Mouse (Mus musculus): ENCODE measurements around the gene Slco3a1. TPM values are rescaled to one million over a fixed set of nuclear protein-coding genes. Genes with fewer than 3 reads are reported as not detected.
A peak's percentile ranks its signal among the peaks of the same experiment; 100 is the strongest.

The Slco3a1 gene
- polyA plus RNA-seq, 1 experiment from 2014 or later = 8.1 TPM

GRCm38 (mm10) chr7:74347026-74347425 is 207.6 kb downstream of the Slco3a1 start:
- Histone ChIP-seq H3K4me1 (replicated peaks) (no peaks in the 10 kb centered on the region), H3K9ac (no peak overlapping the region), H3K4me2 (replicated peaks) (no peak overlapping the region), H3K9me3 (no peaks in the 10 kb centered on the region), H3K27me3 (replicated peaks) (no peaks in the 10 kb centered on the region), H3K4me3 (replicated peaks) (no peak overlapping the region), H3K27ac (no peak overlapping the region), H3K36me3 (no peaks in the 10 kb centered on the region)
- no peak for ATAC-seq
- 86% methylated on average over 9 of the region's 9 CpGs for whole genome bisulfite sequencing

- Histone ChIP-seq H3K4me3 (replicated peaks) (no peak overlapping the region), H3K9me3 (no peaks in the 10 kb centered on the region), H3K9ac (no peak overlapping the region), H3K36me3 (no peaks in the 10 kb centered on the region), H3K27me3 (replicated peaks) (no peaks in the 10 kb centered on the region), H3K4me2 (replicated peaks) (no peak overlapping the region), H3K27ac (no peak overlapping the region), H3K4me1 (replicated peaks) (0 out of 2 replicates have a peak, but pooled peaks cover under 1% of the 10 kb centered on the region)
- no peak for ATAC-seq
- WGBS = 73% methylated on average over 3 of the region's 3 CpGs
These were observed 208.1 kb downstream of the Slco3a1 start for GRCm38 (mm10) chr7:74346451-74346850.

GRCm38 (mm10) chr7:74341149-74341805 is 213.3 kb downstream of the Slco3a1 start:
- Histone ChIP-seq H3K9me3 (no peaks in the 10 kb centered on the region), H3K4me2 (replicated peaks) (no peak overlapping the region), H3K4me1 (replicated peaks) (0 out of 2 replicates have a peak, but pooled peaks cover 3% of the 10 kb centered on the region), H3K27me3 (replicated peaks) (no peaks in the 10 kb centered on the region), H3K4me3 (replicated peaks) (no peak overlapping the region), H3K27ac (no peak overlapping the region), H3K36me3 (no peaks in the 10 kb centered on the region), H3K9ac (no peak overlapping the region)
- 52% methylated on average over 4 of the region's 4 CpGs for WGBS
- ATAC-seq = peak; percentile 96

GRCm38 (mm10) chr7:74340419-74340954 is 214.1 kb downstream of the Slco3a1 start:
- no peak; the same call in 1 of the 2 replicates for ATAC-seq
- Histone ChIP-seq H3K4me2 (replicated peaks) (no peak overlapping the region), H3K9me3 (no peaks in the 10 kb centered on the region), H3K9ac (no peak overlapping the region), H3K27ac (no peak overlapping the region), H3K4me1 (replicated peaks) (0 out of 2 replicates have a peak, but pooled peaks cover 3% of the 10 kb centered on the region), H3K4me3 (replicated peaks) (no peak overlapping the region), H3K36me3 (no peaks in the 10 kb centered on the region), H3K27me3 (replicated peaks) (no peaks in the 10 kb centered on the region)
- WGBS = 80% methylated on average over 8 of the region's 8 CpGs

- Histone ChIP-seq H3K9me3 (no peaks in the 10 kb centered on the region), H3K4me2 (replicated peaks) (no peak overlapping the region), H3K4me1 (replicated peaks) (0 out of 2 replicates have a peak, but pooled peaks cover 3% of the 10 kb centered on the region), H3K36me3 (no peaks in the 10 kb centered on the region), H3K4me3 (replicated peaks) (no peak overlapping the region), H3K27me3 (replicated peaks) (no peaks in the 10 kb centered on the region), H3K9ac (no peak overlapping the region), H3K27ac (no peak overlapping the region)
- WGBS = 73% methylated on average over 6 of the region's 6 CpGs
- ATAC-seq = no peak
These were observed 216.7 kb downstream of the Slco3a1 start for GRCm38 (mm10) chr7:74337677-74338420.

- 85% methylated on average over 3 of the region's 3 CpGs for WGBS
- H3K27me3 ChIP-seq (replicated peaks) = no peaks in the 10 kb centered on the region
- no peak for ATAC-seq
These were observed 222.3 kb downstream of the Slco3a1 start for GRCm38 (mm10) chr7:74332323-74332722.

GRCm38 (mm10) chr7:74330858-74331726 is 223.5 kb downstream of the Slco3a1 start:
- no peaks in the 10 kb centered on the region for H3K36me3 ChIP-seq
- H3K27ac ChIP-seq = no peak overlapping the region
- H3K9me3 ChIP-seq = no peaks in the 10 kb centered on the region
- no peaks in the 10 kb centered on the region for H3K27me3 ChIP-seq (replicated peaks)
- no peak overlapping the region for H3K4me2 ChIP-seq (replicated peaks)
- H3K4me1 ChIP-seq (replicated peaks) = no peaks in the 10 kb centered on the region
- no peak overlapping the region for H3K9ac ChIP-seq
- H3K4me3 ChIP-seq (replicated peaks) = no peak overlapping the region
- no peak for ATAC-seq
- 56% methylated on average over 7 of the region's 7 CpGs for WGBS

More at GRCm38 (mm10) chr7:74332323-74332722, 222.3 kb downstream of the Slco3a1 start:
- H3K4me1 ChIP-seq (replicated peaks) = no peaks in the 10 kb centered on the region
- H3K4me3 ChIP-seq (replicated peaks) = no peak overlapping the region
- no peak overlapping the region for H3K9ac ChIP-seq
- no peak overlapping the region for H3K4me2 ChIP-seq (replicated peaks)
- H3K36me3 ChIP-seq = no peaks in the 10 kb centered on the region
- no peaks in the 10 kb centered on the region for H3K9me3 ChIP-seq
- H3K27ac ChIP-seq = no peak overlapping the region

GRCm38 (mm10) chr7:74330117-74330857 is 224.3 kb downstream of the Slco3a1 start:
- Histone ChIP-seq H3K9me3 (no peaks in the 10 kb centered on the region), H3K4me1 (replicated peaks) (0 out of 2 replicates have a peak, but pooled peaks cover under 1% of the 10 kb centered on the region), H3K27me3 (replicated peaks) (no peaks in the 10 kb centered on the region), H3K4me3 (replicated peaks) (no peak overlapping the region), H3K36me3 (no peaks in the 10 kb centered on the region), H3K27ac (no peak overlapping the region), H3K9ac (no peak overlapping the region), H3K4me2 (replicated peaks) (no peak overlapping the region)
- 69% methylated on average over 7 of the region's 7 CpGs for WGBS
- ATAC-seq = no peak

- Histone ChIP-seq H3K9me3 (no peaks in the 10 kb centered on the region), H3K4me3 (replicated peaks) (no peak overlapping the region), H3K27me3 (replicated peaks) (no peaks in the 10 kb centered on the region), H3K9ac (no peak overlapping the region), H3K4me1 (replicated peaks) (0 out of 2 replicates have a peak, but pooled peaks cover 3% of the 10 kb centered on the region), H3K4me2 (replicated peaks) (no peak overlapping the region), H3K36me3 (no peaks in the 10 kb centered on the region), H3K27ac (no peak overlapping the region)
- WGBS = 88% methylated on average over 1 of the region's 1 CpGs
- no peak for ATAC-seq
These were observed 225.6 kb downstream of the Slco3a1 start for GRCm38 (mm10) chr7:74329004-74329403.

GRCm38 (mm10) chr7:74327716-74328115 is 226.9 kb downstream of the Slco3a1 start:
- no peak overlapping the region for H3K4me2 ChIP-seq (replicated peaks)
- H3K27ac ChIP-seq = no peak overlapping the region
- H3K27me3 ChIP-seq (replicated peaks) = no peaks in the 10 kb centered on the region
- no peak for ATAC-seq
- H3K4me3 ChIP-seq (replicated peaks) = no peak overlapping the region
- no peaks in the 10 kb centered on the region for H3K9me3 ChIP-seq
- no peaks in the 10 kb centered on the region for H3K36me3 ChIP-seq
- 89% methylated on average over 5 of the region's 5 CpGs for WGBS
- peaks cover 4% of the 10 kb centered on the region; the same call in 1 of the 2 replicates for H3K4me1 ChIP-seq (replicated peaks)
- H3K9ac ChIP-seq = no peak overlapping the region

GRCm38 (mm10) chr7:74325052-74325451 is 229.5 kb downstream of the Slco3a1 start:
- WGBS = 49% methylated on average over 8 of the region's 8 CpGs
- 0 out of 2 replicates have a peak, but pooled peaks have one; percentile 28 for ATAC-seq
- no peak overlapping the region for H3K4me3 ChIP-seq (replicated peaks)

More at GRCm38 (mm10) chr7:74325052-74325451, 229.5 kb downstream of the Slco3a1 start:
- Histone ChIP-seq H3K4me2 (replicated peaks) (no peak overlapping the region), H3K9me3 (no peaks in the 10 kb centered on the region), H3K27ac (no peak overlapping the region), H3K27me3 (replicated peaks) (no peaks in the 10 kb centered on the region), H3K36me3 (no peaks in the 10 kb centered on the region), H3K9ac (no peak overlapping the region), H3K4me1 (replicated peaks) (peaks cover 6% of the 10 kb centered on the region; the same call in 1 of the 2 replicates)
